Mouse (Mus musculus) midbrain, embryonic 10.5 days (tissue): Measurements from ENCODE around the gene Gm21964. TPM values are rescaled to one million over a fixed set of nuclear protein-coding genes. Genes with fewer than 3 reads are reported as not detected.

ENCODE experiments used
- DNase-seq: peaks from one replicate; pipeline ENCODE4 v3.0.0-alpha.2; 2017; ENCODE audit warnings: low spot score
- H3K27ac ChIP-seq: fragments of 300-500 bp; sonication (generic); replicated peaks from 2 replicates; pipeline ENCODE4 v1.5.1; 2016; ENCODE audit warnings: mild to moderate bottlenecking
- H3K27me3 ChIP-seq: fragments of 300-500 bp; sonication (generic); 2 replicates; pipeline ENCODE4 v1.6.1; 2016; ENCODE audit warnings: low read depth, mild to moderate bottlenecking; ENCODE audit not compliant: poor library complexity, severe bottlenecking
- H3K36me3 ChIP-seq: fragments of 300-500 bp; sonication (generic); 2 replicates; pipeline ENCODE4 v1.6.1; 2016; ENCODE audit warnings: mild to moderate bottlenecking, moderate library complexity
- H3K4me1 ChIP-seq: fragments of 300-500 bp; sonication (generic); 2 replicates; pipeline ENCODE4 v1.6.1; 2016
- H3K4me3 ChIP-seq: fragments of 300-500 bp; sonication (generic); 2 replicates; pipeline ENCODE4 v1.5.1; 2016; ENCODE audit warnings: mild to moderate bottlenecking, moderate library complexity
- H3K9me3 ChIP-seq: fragments of 300-500 bp; sonication (generic); replicated peaks from 2 replicates; pipeline ENCODE4 v1.6.1; 2016; ENCODE audit warnings: mild to moderate bottlenecking
- WGBS: fragments of 180-500 bp; shearing (Covaris S2); methylation state at CpG from one replicate; pipeline ENCODE4 v1.1.7; 2016; 5-methylcytosine and 5-hydroxymethylcytosine counted together
- polyA plus RNA-seq: library from polyadenylated mRNA; unstranded; fragments of >200 nt; fragmentation: Nextera tagmentation; extraction: Ambion mirVana; gene quantifications from 2 replicates; pipeline ENCODE4 v1.2.1, GENCODE M21; 2016

Gene Gm21964
- polyA plus RNA-seq: not detected in 2 replicates

DNA sequence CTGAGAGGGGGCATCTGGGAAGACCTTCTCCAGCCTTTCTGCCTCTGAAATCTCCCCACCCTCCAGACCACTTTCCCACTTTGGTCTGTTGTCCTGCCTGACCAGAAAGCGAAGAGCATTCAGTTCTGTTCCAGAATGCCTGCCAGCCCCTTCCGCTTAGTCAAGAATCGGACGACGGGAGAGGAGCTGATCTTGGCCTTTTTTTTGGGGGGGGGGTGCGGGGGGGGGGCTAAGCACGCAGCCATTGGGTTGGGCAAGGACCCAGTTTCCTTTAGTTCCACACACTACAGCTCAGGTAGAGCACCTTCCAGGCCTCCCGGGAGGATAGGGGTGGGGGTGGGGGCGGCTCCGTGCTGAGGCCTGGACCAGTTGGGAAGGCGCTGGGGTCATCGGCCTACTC lies at the start of gene Gm21964:
Gm21964 (plus strand) TSS at position 301 of the 400 bp plus-strand sequence.
- no peaks in the 10 kb centered on the region for H3K4me1 ChIP-seq
- H3K27ac ChIP-seq: no peak within 1 kb of the TSS
- no peaks in the 10 kb centered on the region for H3K27me3 ChIP-seq
- H3K4me3 ChIP-seq: no peak within 1 kb of the TSS
- WGBS: 89% methylated on average over 12 of the region's 12 CpGs
- no peaks in the 10 kb centered on the region for H3K36me3 ChIP-seq
- H3K9me3 ChIP-seq: no peaks in the 10 kb centered on the region
- DNase-seq: no peak

DNA sequence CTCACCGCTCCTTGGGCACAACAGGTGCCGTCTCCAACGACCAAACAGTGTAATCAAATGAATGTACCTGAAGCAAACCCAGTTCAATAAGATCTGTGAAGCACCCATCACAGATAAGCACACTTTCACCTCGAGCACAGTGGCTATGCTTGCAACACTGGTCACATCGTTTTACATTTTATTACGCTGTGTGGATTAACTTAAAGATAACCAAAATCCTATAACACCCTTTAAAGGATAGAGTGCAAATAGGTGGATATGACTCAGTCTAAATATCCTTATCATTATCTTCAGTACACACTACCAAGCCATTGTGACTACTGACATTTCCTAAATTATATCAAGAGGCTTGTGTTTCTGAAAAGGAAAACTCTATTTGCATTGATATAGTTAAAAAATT lies 49.8 kb upstream of the Gm21964 start:
- Histone ChIP-seq H3K9me3 (no peaks in the 10 kb centered on the region), H3K27ac (no peak overlapping the region), H3K4me1 (no peaks in the 10 kb centered on the region), H3K4me3 (no peak overlapping the region), H3K36me3 (no peaks in the 10 kb centered on the region), H3K27me3 (no peaks in the 10 kb centered on the region)
- 82% methylated on average over 6 of the region's 6 CpGs for WGBS
- no peak for DNase-seq

DNA sequence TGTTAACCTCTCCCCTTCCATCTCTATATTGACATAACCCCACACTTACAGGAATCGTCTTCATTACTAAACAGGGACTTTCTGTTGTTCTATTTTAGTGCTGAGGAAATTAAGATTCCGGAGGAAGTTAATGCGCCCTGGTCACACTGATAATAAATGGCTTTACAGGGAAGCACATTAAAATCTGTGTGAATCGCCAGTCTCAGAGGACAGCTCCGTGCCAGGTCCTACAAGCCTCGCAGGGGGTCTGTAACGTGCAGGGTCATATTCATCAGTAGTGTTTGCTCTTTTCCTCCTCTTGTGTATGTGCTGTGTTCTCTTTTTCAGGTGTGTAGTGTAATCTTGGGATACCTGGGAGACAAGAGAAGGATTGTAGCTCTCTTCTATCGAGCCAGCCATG lies 42.8 kb upstream of the Gm21964 start:
- no peak for DNase-seq
- no peaks in the 10 kb centered on the region for H3K27me3 ChIP-seq
- H3K9me3 ChIP-seq: no peaks in the 10 kb centered on the region
- H3K36me3 ChIP-seq: no peaks in the 10 kb centered on the region
- H3K4me1 ChIP-seq: no peaks in the 10 kb centered on the region
- WGBS: 88% methylated on average over 8 of the region's 8 CpGs
- no peak overlapping the region for H3K4me3 ChIP-seq
- no peak overlapping the region for H3K27ac ChIP-seq

DNA sequence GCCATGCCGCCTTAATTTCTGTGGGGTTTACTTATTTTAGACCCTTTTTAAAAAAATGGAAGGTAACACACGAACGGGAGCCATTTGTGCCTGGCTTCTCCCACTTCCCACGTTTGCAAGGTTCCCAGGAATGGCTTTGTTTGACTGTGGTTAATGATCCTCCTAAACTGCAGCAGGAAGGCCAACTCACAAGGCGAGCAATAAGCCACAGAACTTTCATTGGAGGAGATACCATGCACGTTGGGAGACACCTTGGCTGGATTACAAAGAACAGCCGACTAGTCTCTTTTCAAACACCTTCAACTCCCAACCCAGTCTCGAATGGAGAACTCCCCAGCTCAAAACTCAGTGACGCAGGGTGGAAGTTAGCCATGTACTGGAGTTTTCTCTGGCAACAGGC lies 36.8 kb upstream of the Gm21964 start:
- Histone ChIP-seq H3K36me3 (no peaks in the 10 kb centered on the region), H3K9me3 (no peaks in the 10 kb centered on the region), H3K27me3 (no peaks in the 10 kb centered on the region), H3K4me3 (no peak overlapping the region), H3K27ac (no peak overlapping the region), H3K4me1 (no peaks in the 10 kb centered on the region)
- no peak for DNase-seq
- 83% methylated on average over 9 of the region's 9 CpGs for WGBS

DNA sequence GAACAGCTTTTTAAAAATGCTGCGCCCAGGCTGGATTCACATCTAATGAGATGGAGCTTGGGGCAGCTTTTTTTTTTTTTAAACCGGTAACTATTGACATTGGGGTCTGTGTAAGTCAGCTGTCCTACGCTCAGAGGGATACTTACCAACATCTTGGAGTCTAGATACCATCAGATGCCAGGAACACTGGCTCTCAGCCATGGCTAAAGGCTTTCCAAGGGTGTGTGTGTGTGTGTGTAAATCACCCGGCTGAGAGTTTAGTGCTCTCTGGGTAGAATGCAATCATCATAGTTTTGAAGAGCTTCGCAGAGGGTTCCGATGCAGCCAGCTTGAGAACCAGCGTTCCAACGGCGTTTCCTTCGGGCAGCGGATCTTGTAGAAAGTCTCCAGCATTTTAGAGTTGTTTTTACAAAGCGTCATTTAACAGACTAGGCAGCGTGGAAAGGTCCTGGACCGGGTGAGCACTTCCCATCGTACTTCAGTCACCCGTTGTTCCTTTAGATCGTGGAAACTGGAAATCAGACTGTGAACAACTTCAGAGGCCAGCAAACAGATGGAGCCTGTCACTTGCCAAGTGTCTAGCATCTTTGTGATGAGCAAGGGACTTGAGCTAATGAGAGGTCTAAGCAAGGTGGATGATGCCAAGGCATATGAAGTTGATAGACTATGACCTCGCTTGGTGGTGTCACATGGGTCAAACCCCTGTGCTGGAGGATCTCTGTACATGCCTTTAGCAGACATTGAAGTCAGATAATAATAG lies 36.2 kb upstream of the Gm21964 start:
- no peaks in the 10 kb centered on the region for H3K9me3 ChIP-seq
- no peaks in the 10 kb centered on the region for H3K4me1 ChIP-seq
- no peak for DNase-seq
- no peaks in the 10 kb centered on the region for H3K27me3 ChIP-seq
- no peak overlapping the region for H3K27ac ChIP-seq
- WGBS: 94% methylated on average over 18 of the region's 18 CpGs
- H3K4me3 ChIP-seq: no peak overlapping the region
- H3K36me3 ChIP-seq: no peaks in the 10 kb centered on the region

DNA sequence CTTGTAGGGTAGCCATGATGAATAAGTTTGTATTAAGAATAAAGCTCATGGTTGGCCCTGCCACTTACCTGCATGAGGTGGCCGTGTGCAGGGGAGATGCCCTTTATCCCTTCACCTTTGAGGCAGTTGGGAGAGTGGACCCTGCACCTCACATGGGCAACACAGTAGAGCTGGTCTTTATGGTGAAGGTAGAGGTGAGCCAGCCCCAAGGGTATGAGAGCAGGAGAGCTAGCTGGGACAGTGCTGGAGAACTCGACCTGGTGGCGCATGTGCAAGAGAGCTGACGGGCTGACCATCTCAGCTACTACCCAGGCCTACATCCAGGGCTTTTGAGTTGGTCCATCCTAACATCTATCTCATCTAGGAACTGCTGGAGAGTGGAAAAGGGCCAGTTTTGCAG lies 35.3 kb upstream of the Gm21964 start:
- H3K27ac ChIP-seq: no peak overlapping the region
- H3K4me3 ChIP-seq: no peak overlapping the region
- no peaks in the 10 kb centered on the region for H3K4me1 ChIP-seq
- no peaks in the 10 kb centered on the region for H3K9me3 ChIP-seq
- WGBS: 85% methylated on average over 4 of the region's 4 CpGs
- DNase-seq: no peak
- H3K27me3 ChIP-seq: no peaks in the 10 kb centered on the region
- no peaks in the 10 kb centered on the region for H3K36me3 ChIP-seq

DNA sequence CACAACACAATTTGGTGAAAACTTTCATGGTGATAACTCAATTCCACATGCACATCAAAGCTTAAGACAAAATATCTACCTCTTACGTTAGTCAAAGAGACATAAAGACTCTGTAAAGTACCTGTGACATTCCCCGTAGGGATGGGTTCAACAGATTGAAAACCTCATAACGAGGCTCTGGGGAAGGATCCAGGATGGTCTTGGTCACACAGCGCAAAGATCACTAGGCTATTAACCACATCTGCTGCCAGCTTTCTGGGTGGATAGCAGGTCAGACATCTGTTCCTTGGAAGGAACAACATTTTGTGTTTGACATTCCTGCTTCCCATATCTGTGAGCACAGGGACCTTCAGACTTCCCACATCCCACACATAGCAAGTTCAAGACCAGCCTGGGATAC lies 31.3 kb upstream of the Gm21964 start:
- Histone ChIP-seq H3K9me3 (no peaks in the 10 kb centered on the region), H3K27ac (no peak overlapping the region), H3K36me3 (no peaks in the 10 kb centered on the region), H3K27me3 (no peaks in the 10 kb centered on the region), H3K4me3 (no peak overlapping the region), H3K4me1 (no peaks in the 10 kb centered on the region)
- DNase-seq: no peak
- 94% methylated on average over 4 of the region's 4 CpGs for WGBS

DNA sequence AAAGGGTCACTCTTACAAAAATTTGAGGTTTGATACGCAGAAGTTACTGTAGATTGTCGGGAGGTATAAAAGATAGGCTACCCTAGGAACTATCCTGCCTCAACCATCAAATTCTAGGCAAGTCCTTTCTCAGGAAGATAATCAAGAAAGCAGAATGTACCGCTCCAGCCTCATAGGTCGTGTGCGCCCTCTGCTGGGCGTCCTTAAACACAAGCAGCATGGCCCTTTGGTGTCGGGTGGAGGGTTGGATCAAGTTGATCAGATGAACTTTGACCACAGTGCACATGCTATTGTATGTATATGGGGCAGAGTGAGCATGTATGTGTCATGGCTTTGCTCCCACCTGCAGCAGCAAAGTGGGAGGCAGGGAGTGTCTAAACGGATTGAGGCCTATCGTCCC lies 29.4 kb upstream of the Gm21964 start:
- WGBS: 13% methylated on average over 9 of the region's 9 CpGs
- H3K4me1 ChIP-seq: no peaks in the 10 kb centered on the region
- no peak overlapping the region for H3K27ac ChIP-seq
- no peaks in the 10 kb centered on the region for H3K36me3 ChIP-seq
- no peak overlapping the region for H3K4me3 ChIP-seq
- DNase-seq: peak; percentile 65
- H3K27me3 ChIP-seq: no peaks in the 10 kb centered on the region
- no peaks in the 10 kb centered on the region for H3K9me3 ChIP-seq

DNA sequence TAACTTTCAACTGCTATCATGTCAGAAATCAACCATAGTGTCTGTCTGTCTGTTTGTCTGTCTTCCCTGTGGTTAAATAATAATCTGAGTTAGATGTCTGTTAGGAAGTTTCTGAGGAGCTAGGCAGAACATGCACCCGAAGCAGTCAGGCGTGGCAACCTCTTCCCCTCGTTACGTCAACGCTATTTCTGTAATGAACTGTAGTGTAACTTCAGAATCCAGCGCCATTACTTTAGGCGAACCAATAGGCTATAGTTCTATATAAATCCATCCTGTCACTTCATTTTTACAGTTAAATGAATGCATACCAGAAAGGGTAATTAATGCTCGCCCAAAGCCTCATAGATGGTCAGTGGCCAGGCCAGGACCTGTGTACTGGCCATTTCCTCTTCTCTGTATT lies 26.5 kb upstream of the Gm21964 start:
- Histone ChIP-seq H3K36me3 (no peaks in the 10 kb centered on the region), H3K4me3 (no peak overlapping the region), H3K4me1 (peaks cover 4% of the 10 kb centered on the region), H3K27ac (no peak overlapping the region), H3K27me3 (no peaks in the 10 kb centered on the region), H3K9me3 (no peaks in the 10 kb centered on the region)
- 87% methylated on average over 8 of the region's 8 CpGs for WGBS
- DNase-seq: no peak

DNA sequence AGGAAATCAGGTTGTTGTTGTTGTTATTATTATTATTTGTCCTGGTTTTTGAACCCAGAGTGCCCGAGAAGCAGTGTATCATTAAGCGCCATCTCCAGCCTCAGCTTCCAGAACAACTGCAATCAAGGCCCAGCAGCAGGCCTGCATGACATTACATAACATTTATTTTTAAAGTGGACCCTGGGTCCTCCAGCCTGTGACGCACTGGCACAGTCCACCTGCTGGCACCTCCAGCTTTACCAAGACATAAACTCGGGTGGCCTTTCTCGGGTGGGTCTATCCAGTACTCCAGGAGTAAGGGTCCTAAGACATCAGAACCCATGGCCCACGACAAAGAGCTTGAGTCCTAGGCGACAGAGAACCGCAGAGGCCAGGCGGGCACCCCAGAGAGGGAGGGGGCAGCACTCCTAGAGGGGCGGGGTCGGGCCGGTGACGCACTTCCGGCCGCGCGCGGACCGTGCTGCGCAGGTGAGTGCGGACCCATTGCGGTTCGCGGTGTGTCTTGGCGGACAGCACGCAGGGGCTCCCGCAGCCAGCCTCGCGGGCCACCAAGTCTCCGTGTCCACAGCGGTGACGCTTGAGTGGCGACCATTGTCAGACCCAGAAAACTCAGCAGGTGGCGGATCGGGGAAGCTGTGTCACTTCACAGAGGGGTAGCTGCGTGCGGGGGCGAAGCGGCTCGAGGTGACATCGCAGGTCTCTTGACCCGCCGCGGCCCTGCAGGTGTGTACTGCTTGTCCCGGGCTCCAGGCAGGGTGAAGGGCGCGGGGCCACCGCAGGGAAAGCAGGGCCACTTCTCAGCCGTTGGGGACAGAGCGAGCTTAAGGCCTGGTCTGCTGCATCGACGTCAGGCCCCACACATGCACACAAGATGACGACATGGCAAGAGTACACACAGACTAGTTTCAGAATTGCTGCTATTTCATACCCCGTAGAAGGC lies 21.5 kb upstream of the Gm21964 start, which contains the start of gene Zfp612:
Zfp612 (plus strand) TSS at position 465 of the 940 bp plus-strand sequence.
- DNase-seq: peak; percentile 72
- WGBS: 7% methylated on average over 54 of the region's 54 CpGs
- Histone ChIP-seq H3K4me1 (peaks cover 19% of the 10 kb centered on the region), H3K27me3 (no peaks in the 10 kb centered on the region), H3K27ac (peak within 1 kb of the TSS; percentile 82), H3K36me3 (peaks cover 25% of the 10 kb centered on the region), H3K4me3 (peak within 1 kb of the TSS; percentile 75), H3K9me3 (no peaks in the 10 kb centered on the region)

DNA sequence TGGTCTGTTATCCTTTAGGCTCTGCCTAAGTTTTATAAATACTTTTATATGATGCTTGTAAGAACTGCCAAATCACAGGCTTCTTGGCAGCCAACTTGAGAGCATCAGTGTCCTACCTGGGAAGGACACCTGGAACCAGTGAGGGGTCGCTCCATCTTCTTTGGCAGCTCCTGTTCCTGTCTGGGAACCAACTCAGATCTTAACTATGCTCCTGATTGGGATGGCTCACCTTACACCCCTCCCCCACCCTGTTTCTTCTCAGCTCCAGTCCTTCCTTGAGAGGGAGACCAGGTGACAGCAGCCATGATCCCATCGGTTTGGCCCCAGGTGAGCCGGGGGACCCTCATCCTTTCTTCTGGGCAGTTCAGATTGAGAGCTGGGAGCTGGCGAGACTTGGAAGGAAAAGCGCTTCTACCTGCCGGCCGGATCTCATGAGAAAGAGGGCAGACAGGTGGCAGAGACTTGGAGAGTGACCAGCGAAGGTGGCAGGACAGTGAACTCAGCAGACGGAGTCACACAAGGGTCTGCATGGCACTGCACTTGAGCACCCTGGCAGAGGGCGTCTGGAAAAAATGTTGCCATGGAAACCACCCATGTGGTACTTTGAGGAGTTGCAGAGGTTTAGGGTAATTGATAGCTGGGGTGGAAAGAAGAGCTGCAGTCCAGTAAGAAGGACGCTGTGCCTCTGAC lies 18.4 kb upstream of the Gm21964 start:
- H3K36me3 ChIP-seq: peaks cover 55% of the 10 kb centered on the region

DNA sequence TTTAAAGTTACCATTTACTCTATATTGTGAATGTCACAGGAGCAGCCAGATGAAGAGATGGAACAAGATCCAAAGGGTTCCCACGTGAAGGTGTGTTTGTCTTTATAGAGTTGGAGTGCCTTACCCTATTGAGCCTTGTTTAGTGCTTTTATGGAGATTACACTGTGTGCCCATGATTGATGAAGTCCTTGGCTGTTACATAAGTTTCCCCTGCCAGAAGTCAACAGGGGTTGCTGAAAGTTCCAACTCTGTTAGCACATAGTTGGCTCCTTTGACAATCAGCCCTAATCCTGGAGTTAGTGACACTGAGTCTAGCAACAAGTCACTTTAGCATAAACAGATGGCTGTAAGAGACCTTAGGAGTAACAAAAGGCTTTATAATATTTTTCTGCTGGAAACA lies 9.1 kb upstream of the Gm21964 start:
- peaks cover 42% of the 10 kb centered on the region for H3K36me3 ChIP-seq
- H3K27ac ChIP-seq: no peak overlapping the region
- peaks cover 28% of the 10 kb centered on the region for H3K9me3 ChIP-seq
- WGBS: 61% methylated on average over 1 of the region's 1 CpGs
- no peak for DNase-seq
- no peaks in the 10 kb centered on the region for H3K27me3 ChIP-seq
- H3K4me3 ChIP-seq: no peak overlapping the region
- no peaks in the 10 kb centered on the region for H3K4me1 ChIP-seq

More for the DNA sequence above, 18.4 kb upstream of the Gm21964 start:
- 83% methylated on average over 11 of the region's 11 CpGs for WGBS
- Histone ChIP-seq H3K27ac (no peak overlapping the region), H3K27me3 (no peaks in the 10 kb centered on the region), H3K4me3 (no peak overlapping the region), H3K4me1 (peaks cover 19% of the 10 kb centered on the region), H3K9me3 (peaks cover 8% of the 10 kb centered on the region; the same call in 1 of the 2 replicates)
- DNase-seq: no peak
